Mouse (Mus musculus) heart, postnatal 0 days (tissue): ENCODE results near the gene Cnga4.

Source experiments
- CTCF ChIP-seq: IDR thresholded peaks from 2 replicates; pipeline ENCODE4 v1.5.1; 2016; ENCODE audit warnings: antibody characterized with exemption, control low read depth, low read depth
- EP300 ChIP-seq: IDR thresholded peaks from 2 replicates; pipeline ENCODE4 v1.6.1; 2016; ENCODE audit warnings: antibody characterized with exemption, low read depth

DNA sequence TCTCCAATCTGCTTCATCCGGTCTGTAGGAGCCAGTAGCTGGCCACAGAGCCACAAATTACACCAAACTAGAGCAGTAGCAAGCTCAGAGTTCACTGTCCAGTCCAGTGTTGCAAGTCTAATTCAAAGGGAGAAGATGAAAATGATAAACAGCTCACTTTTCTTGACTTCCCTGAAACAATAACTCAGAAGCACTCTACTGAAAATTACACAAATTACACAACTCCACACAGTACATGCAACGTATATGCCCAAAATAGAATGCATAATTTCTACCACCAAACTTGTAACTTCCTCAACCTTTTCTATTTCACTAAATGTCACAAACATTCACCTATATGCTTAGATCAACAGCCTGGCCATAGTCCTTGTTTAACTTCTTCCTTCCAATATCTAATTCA lies 14.1 kb upstream of the Cnga4 start:
- TF ChIP-seq EP300 (no peak), CTCF (no peak)
